In the genomic region with DNA sequence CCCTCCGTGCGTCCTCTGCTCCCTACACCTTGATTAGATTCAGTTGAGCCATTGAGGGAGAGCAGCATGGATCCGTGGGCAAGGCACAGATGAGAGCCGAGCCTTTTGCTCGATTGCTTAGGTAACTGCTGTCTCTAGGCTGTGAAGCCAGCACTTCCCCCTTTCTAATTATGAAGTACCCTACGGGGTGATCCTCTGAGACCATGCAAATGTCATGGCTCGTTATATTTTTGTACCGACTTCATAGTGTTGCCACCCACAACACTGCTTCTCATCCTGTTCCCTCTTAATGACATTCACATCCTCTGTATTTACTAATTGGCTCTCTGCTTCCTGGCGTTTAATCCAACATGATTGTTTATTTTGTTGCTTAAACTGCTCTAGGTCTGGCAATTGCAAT, we compare ENCODE assay signal across 19 mouse cellular contexts. TPM values are rescaled to one million over a fixed set of nuclear protein-coding genes. Genes with fewer than 3 reads are reported as not detected.
DNase-seq lines count a peak whose midpoint lies in the region; TF ChIP-seq lines count a peak whose summit lies in the region.
"Had no signal": no experiment of that assay in that cellular context is flagged by ENCODE, and none has a peak within 500 bp of the region (broad histone marks: within the 10 kb centered on the region; RNA-seq: fewer than 3 reads in every experiment).

No protein-coding gene starts in this region.

- DNase-seq in layer of hippocampus, adult 9-11 months, result peak; percentile 23
- no peak for DNase-seq in layer of hippocampus, adult 9-10 months (ENCODE audit: low spot score)
- peak; percentile 6 to 10 for DNase-seq in right cerebral cortex, adult 2 months (ENCODE audit: low spot score in 2 of 2)
- no peak for DNase-seq in right cerebral cortex, postnatal 36 days (ENCODE audit: low spot score in 2 of 2)
- peak; percentile 61 for DNase-seq in brain, embryonic 14.5 days (ENCODE audit: low read depth)
- no peak for DNase-seq in cerebellum, postnatal 25 days
- DNase-seq in heart, postnatal 4 days, result no peak
- DNase-seq: adrenal gland, postnatal 10 days; cerebellum, adult 11 months; cerebellum, postnatal 14 days; gastrocnemius, postnatal 25 days; kidney, adult 18-20 months; kidney, postnatal 10 days; right cerebral cortex, postnatal 14 days had no signal

- TF ChIP-seq POLR2A in brain, embryonic 14.5 days (IDR thresholded peaks at IDR 0.05; ENCODE audit: borderline replicate concordance, extremely low read depth, insufficient read depth, insufficient read length, poor library complexity, severe bottlenecking), result no peak

- TF ChIP-seq CTCF in brain, embryonic 14.5 days (IDR thresholded peaks at IDR 0.05; ENCODE audit: borderline replicate concordance, extremely low read depth, insufficient read depth, insufficient read length), result no peak

RNA-seq across cellular contexts. Expression of gene Npffr1, which starts 26.4 kb away (rescaled TPM):
- polyA plus RNA-seq in brain, embryonic 14.5 days (2012; rRNA removed), result 0.62 and 0.94 TPM in 2 replicates
- under 1 TPM in 1 of 2 experiments, not detected in 1; 0.07 TPM for total RNA-seq in heart, postnatal 4 days (2021)
- total RNA-seq: gastrocnemius, postnatal 25 days; megakaryocyte, adult 5-6 weeks had no signal
- polyA plus RNA-seq: activated CD4-positive, CD25-positive, alpha-beta regulatory T cell, adult 4 months; embryonic facial prominence, embryonic 15.5 days; heart, embryonic 15.5 days; liver, embryonic 16.5 days had no signal

RNA-seq across cellular contexts. Expression of gene Ppa1, which starts 26.7 kb away (rescaled TPM):
- 121 and 140 TPM in 2 replicates for polyA plus RNA-seq in brain, embryonic 14.5 days (2012; rRNA removed)
- total RNA-seq in heart, postnatal 4 days (2021), result 10 to 100 TPM; 55.2 to 61.6 TPM

RNA-seq across cellular contexts. Expression of gene Sar1a, which starts 58.4 kb away (rescaled TPM):
- 126 and 128 TPM in 2 replicates for polyA plus RNA-seq in brain, embryonic 14.5 days (2012; rRNA removed)
- total RNA-seq in heart, postnatal 4 days (2021), result 100 to 1,000 TPM; 151 to 153 TPM

Comparison
In these comparisons a context has a peak if more than half of its experiments do, and no peak if none do; other contexts are left out.
1. DNase-seq: peak in layer of hippocampus, adult 9-11 months (single experiment), right cerebral cortex, adult 2 months (2 of 2) and brain, embryonic 14.5 days (single experiment); none in layer of hippocampus, adult 9-10 months (single experiment), right cerebral cortex, postnatal 36 days (0 of 2), cerebellum, postnatal 25 days (0 of 2) and heart, postnatal 4 days (single experiment).